Mouse (Mus musculus) ES-Bruce4 (cell line): ENCODE results near the gene Tvp23a.

Experiments
- CTCF ChIP-seq: IDR thresholded peaks from one replicate; pipeline ENCODE4 v1.8.1; 2011; ENCODE audit warnings: low read depth, low read length
- EP300 ChIP-seq: IDR thresholded peaks from 2 replicates; pipeline ENCODE4 v1.6.1; 2011; ENCODE audit warnings: low read depth, low read length; ENCODE audit not compliant: insufficient read depth
- POLR2A ChIP-seq: IDR thresholded peaks from one replicate; pipeline ENCODE4 v1.8.1; 2011; ENCODE audit warnings: low read length; ENCODE audit not compliant: insufficient read depth

GRCm38 (mm10) chr16:10417723-10418259, 29.4 kb downstream of the Tvp23a start:
- TF ChIP-seq POLR2A (no peak), CTCF (no peak), EP300 (no peak)
